Mouse (Mus musculus): ENCODE results near the gene Ndufab1. TPM values are rescaled to one million over a fixed set of nuclear protein-coding genes. Genes with fewer than 3 reads are reported as not detected.

Ndufab1 gene
- total and polyA plus RNA-seq, 3 experiments: 156 to 366 (median 248) TPM

DNA sequence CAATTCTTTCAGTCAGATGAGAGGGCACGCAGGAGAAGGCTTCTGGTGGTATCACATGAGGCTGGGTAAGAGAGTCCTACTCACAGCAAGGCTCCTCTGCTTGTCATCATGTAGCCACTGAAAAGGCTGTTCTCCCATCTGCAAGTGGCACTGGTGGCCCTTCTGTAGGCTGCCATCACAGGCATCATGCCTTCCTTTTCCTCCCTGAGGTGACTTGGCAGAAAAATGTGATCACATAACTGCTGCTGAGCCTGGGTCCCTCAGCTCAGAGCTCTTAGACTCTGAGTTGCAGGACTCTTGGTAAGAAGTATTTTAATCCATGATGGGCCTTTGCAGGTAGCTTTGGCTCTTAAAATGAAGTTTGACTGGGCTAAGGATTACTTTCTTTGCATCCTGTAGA is 20.6 kb downstream of the Ndufab1 start:
- H3K4me1 ChIP-seq (ENCODE audit: control insufficient read depth in 1 of 2, insufficient read depth in 2 of 2): peaks cover 0 to 30% of the 10 kb centered on the region in 2 experiments; a peak in 3 of 4 replicates
- H3K79me2 ChIP-seq (replicated peaks; ENCODE audit: control insufficient read depth, extremely low read depth, insufficient read depth, poor library complexity, severe bottlenecking): 0 out of 2 replicates have a peak, but pooled peaks cover 3% of the 10 kb centered on the region
- no peak overlapping the region for H3K4me2 ChIP-seq (ENCODE audit: insufficient read depth, low read depth, poor library complexity, severe bottlenecking)
- in situ Hi-C loops (cut with MboI; ENCODE audit: low pct_ligation_motif_present, low pct_unique_long_range_greater_than_20kb, low sequenced_read_pairs) (no loop called here), dilution Hi-C loops (cut with MboI; ENCODE audit: extremely low pct_ligation_motif_present, extremely low pct_unique_long_range_greater_than_20kb, low sequenced_read_pairs) (no loop called here)
- TF ChIP-seq TCF12 (IDR thresholded peaks at IDR 0.05; ENCODE audit: low read depth, low read length) (no peak), CHD2 (IDR thresholded peaks at IDR 0.05; ENCODE audit: low read length) (no peak), PAX5 (IDR thresholded peaks at IDR 0.05; ENCODE audit: low read length) (no peak), CHD1 (IDR thresholded peaks at IDR 0.05; ENCODE audit: low read depth, low read length) (no peak), NELFE (IDR thresholded peaks at IDR 0.05; ENCODE audit: low read depth, low read length) (no peak), POLR2A (IDR thresholded peaks at IDR 0.05; ENCODE audit: low read depth, low read length) (no peak), MAX (IDR thresholded peaks at IDR 0.05; ENCODE audit: low read length) (no peak), HCFC1 (IDR thresholded peaks at IDR 0.05; ENCODE audit: low read depth, low read length) (no peak), CTCF (conservative IDR thresholded peaks at IDR 0.05 in 1 of 2, IDR thresholded peaks at IDR 0.05 in 1 of 2; ENCODE audit: low read depth in 2 of 2, low read length in 2 of 2) (no peak), MYC (IDR thresholded peaks at IDR 0.05; ENCODE audit: low read depth, low read length) (no peak), ZNF384 (IDR thresholded peaks at IDR 0.05; ENCODE audit: low read depth, low read length) (no peak), ETS1 (conservative IDR thresholded peaks at IDR 0.05; ENCODE audit: low read depth, low read length) (no peak), ZC3H11A (IDR thresholded peaks at IDR 0.05; ENCODE audit: low read depth, low read length) (no peak), MXI1 (IDR thresholded peaks at IDR 0.05; ENCODE audit: low read depth, low read length) (no peak), EP300 (IDR thresholded peaks at IDR 0.05; ENCODE audit: low read length) (no peak), IRF4 (IDR thresholded peaks at IDR 0.05; ENCODE audit: low read depth, low read length) (no peak), USF2 (conservative IDR thresholded peaks at IDR 0.05; ENCODE audit: low read depth, low read length) (no peak), JUN (IDR thresholded peaks at IDR 0.05; ENCODE audit: insufficient read depth, low read depth, low read length) (no peak), RCOR1 (conservative IDR thresholded peaks at IDR 0.05; ENCODE audit: low read depth, low read length) (no peak)
- H3K9ac ChIP-seq (ENCODE audit: insufficient read depth, low read depth): no peak overlapping the region
- no peak for DNase-seq (ENCODE audit: extremely low read depth)
- no peaks in the 10 kb centered on the region for H3K9me3 ChIP-seq (replicated peaks; ENCODE audit: low read length)
- H3K27me3 ChIP-seq (replicated peaks): no peaks in the 10 kb centered on the region
- peaks cover 55 to 91% of the 10 kb centered on the region in 2 experiments for H3K36me3 ChIP-seq (replicated peaks in 1 of 2; ENCODE audit: control insufficient read depth in 1 of 2, insufficient read depth in 1 of 2, low read length in 1 of 2)
- H3K27ac ChIP-seq (ENCODE audit: insufficient read depth, low read depth): no peak overlapping the region
- H3K4me3 ChIP-seq (replicated peaks in 1 of 3; ENCODE audit: low read depth in 2 of 3, low read length in 2 of 3, poor library complexity in 1 of 3): no peak overlapping the region

DNA sequence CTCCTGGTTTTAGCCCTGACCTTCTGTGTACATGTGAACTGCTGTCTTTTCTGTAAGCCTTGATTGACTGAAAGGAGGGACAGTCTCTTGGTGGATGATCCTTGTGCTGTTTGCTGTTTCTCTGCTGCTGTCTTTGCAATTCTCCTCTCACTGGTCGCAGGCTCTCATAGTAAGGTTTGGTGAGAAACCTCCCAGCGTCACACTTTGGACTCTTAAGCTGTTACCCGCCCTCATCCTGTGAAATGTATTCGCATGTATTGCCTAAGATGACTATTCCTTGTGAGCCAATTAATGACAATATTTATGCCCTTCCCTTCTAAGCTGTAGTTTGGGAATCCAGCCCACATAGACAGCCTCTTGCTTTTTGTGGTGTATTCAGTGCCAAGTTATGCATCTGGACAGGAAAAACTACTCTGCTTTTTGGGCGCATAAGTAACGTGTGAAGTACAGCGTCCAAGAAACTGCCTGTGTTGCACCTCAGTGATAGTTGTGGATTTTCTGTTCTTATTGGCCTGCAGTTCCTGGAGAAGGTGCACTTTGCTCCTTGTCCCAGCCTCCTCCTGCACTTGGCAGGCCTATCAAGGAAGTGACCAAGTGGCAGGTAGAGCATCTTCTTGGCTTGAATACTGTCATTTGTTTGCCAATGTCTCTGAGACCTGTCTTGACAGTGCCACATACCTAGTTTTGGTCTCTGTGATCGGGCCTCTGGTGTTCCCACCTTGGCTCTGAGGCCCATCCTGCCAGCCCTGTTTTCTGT is 21.7 kb downstream of the Ndufab1 start:
- no peak overlapping the region for H3K4me3 ChIP-seq (replicated peaks in 1 of 3; ENCODE audit: low read depth in 2 of 3, low read length in 2 of 3, poor library complexity in 1 of 3)
- H3K79me2 ChIP-seq (replicated peaks; ENCODE audit: control insufficient read depth, extremely low read depth, insufficient read depth, poor library complexity, severe bottlenecking): no peaks in the 10 kb centered on the region
- dilution Hi-C loops (cut with MboI; ENCODE audit: extremely low pct_ligation_motif_present, extremely low pct_unique_long_range_greater_than_20kb, low sequenced_read_pairs) (no loop called here), in situ Hi-C loops (cut with MboI; ENCODE audit: low pct_ligation_motif_present, low pct_unique_long_range_greater_than_20kb, low sequenced_read_pairs) (no loop called here)
- peaks cover 0 to 20% of the 10 kb centered on the region in 2 experiments; a peak in 1 of 4 replicates for H3K4me1 ChIP-seq (ENCODE audit: control insufficient read depth in 1 of 2, insufficient read depth in 2 of 2)
- H3K9me3 ChIP-seq (replicated peaks; ENCODE audit: low read length): no peaks in the 10 kb centered on the region
- no peak for DNase-seq (ENCODE audit: extremely low read depth)
- H3K27ac ChIP-seq (ENCODE audit: insufficient read depth, low read depth): no peak overlapping the region
- TF ChIP-seq E2F4 (IDR thresholded peaks at IDR 0.05; ENCODE audit: insufficient replicate concordance, low read depth, low read length): no peak
- TF ChIP-seq RAD21 (IDR thresholded peaks at IDR 0.05; ENCODE audit: low read depth, low read length): no peak
- no peak for TF ChIP-seq USF2 (conservative IDR thresholded peaks at IDR 0.05; ENCODE audit: low read depth, low read length)
- TF ChIP-seq SIN3A (IDR thresholded peaks at IDR 0.05; ENCODE audit: low read length): no peak
- no peaks in the 10 kb centered on the region for H3K27me3 ChIP-seq (replicated peaks)
- H3K4me2 ChIP-seq (ENCODE audit: insufficient read depth, low read depth, poor library complexity, severe bottlenecking): no peak overlapping the region
- H3K36me3 ChIP-seq (replicated peaks in 1 of 2; ENCODE audit: control insufficient read depth in 1 of 2, insufficient read depth in 1 of 2, low read length in 1 of 2): peaks cover 58 to 92% of the 10 kb centered on the region in 2 experiments
- no peak overlapping the region for H3K9ac ChIP-seq (ENCODE audit: insufficient read depth, low read depth)
